Mouse (Mus musculus) stomach, embryonic 16.5 days (tissue): Measurements from ENCODE around the gene Olfr764-ps1. TPM values are rescaled to one million over a fixed set of nuclear protein-coding genes. Genes with fewer than 3 reads are reported as not detected.
"Not testable (repeated sequence)": the region's sequence is repeated elsewhere in the genome, so short reads cannot be mapped to it uniquely, and the experiment has no call there.

Source experiments
- ATAC-seq: fragments of 200-750 bp; cut with Nextera tagmentation; 2 replicates; pipeline ENCODE4 v1.8.0; 2017; ENCODE audit warnings: moderate number of reproducible peaks, moderate TSS enrichment; ENCODE audit not compliant: insufficient read depth, low FRiP score
- H3K27ac ChIP-seq: fragments of 300-500 bp; sonication (generic); 2 replicates; pipeline ENCODE4 v1.5.1; 2014; ENCODE audit warnings: low read length
- H3K27me3 ChIP-seq: fragments of 300-500 bp; sonication (generic); 2 replicates; pipeline ENCODE4 v1.6.1; 2014; ENCODE audit warnings: low read length, control low read depth, mixed read lengths; ENCODE audit not compliant: control insufficient read depth, insufficient read depth
- H3K36me3 ChIP-seq: fragments of 300-500 bp; sonication (generic); 2 replicates; pipeline ENCODE4 v1.6.1; 2014; ENCODE audit warnings: low read length; ENCODE audit not compliant: control insufficient read depth, insufficient read depth
- H3K4me1 ChIP-seq: fragments of 300-500 bp; sonication (generic); 2 replicates; pipeline ENCODE4 v1.6.1; 2014; ENCODE audit warnings: low read length, control low read depth, mixed read lengths; ENCODE audit not compliant: control insufficient read depth, insufficient read depth
- H3K4me2 ChIP-seq: fragments of 300-500 bp; sonication (generic); 2 replicates; pipeline ENCODE4 v1.6.1; 2014; ENCODE audit warnings: low read depth, low read length, mixed read lengths
- H3K4me3 ChIP-seq: fragments of 300-500 bp; sonication (generic); replicated peaks from 2 replicates; pipeline ENCODE4 v1.5.1; 2014; ENCODE audit warnings: mild to moderate bottlenecking, low read length
- H3K9ac ChIP-seq: fragments of 300-500 bp; sonication (generic); 2 replicates; pipeline ENCODE4 v1.6.1; 2014; ENCODE audit warnings: low read length
- H3K9me3 ChIP-seq: fragments of 300-500 bp; sonication (generic); replicated peaks from 2 replicates; pipeline ENCODE4 v1.6.1; 2016; ENCODE audit warnings: low read length, control low read depth; ENCODE audit not compliant: control insufficient read depth
- WGBS: fragments of 180-500 bp; shearing (Covaris S2); extraction: QIAGEN DNeasy Blood & Tissue Kit; methylation state at CpG from one replicate; pipeline ENCODE4 v1.1.7; 2014; 5-methylcytosine and 5-hydroxymethylcytosine counted together
- polyA plus RNA-seq: library from polyadenylated mRNA; unstranded; fragments of >200 nt; fragmentation: Nextera tagmentation; extraction: Ambion mirVana; gene quantifications from 2 replicates; pipeline ENCODE4 v1.2.1, GENCODE M21; 2015

Gene Olfr764-ps1
- polyA plus RNA-seq: not detected in 2 replicates

DNA sequence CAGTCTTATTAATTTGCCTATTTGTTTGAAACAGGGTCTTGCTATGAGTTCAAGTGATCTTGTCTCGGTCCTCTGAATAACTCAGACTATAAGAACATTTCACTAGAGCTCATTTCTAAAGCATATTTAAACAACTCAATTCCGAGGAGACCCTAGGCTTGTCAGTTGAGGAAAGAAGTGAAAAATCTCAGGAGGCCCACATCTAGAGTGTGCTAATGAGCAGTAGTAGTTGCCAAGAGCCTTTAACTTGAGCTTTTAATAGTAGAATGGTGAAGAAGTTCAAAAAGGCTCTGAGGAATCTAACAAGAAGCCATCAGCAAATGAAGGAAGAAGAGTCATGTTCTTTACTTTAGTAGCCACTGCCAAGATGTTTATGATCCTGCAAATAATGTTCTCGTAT is at the start of gene Olfr764-ps1:
Gene Olfr764-ps1, minus strand, starts transcription at position 101 of the 400 bp plus-strand sequence.
- ATAC-seq: no peak
- Histone ChIP-seq H3K4me3 (no peak within 1 kb of the TSS), H3K4me1 (no peaks in the 10 kb centered on the region), H3K9ac (no peak within 1 kb of the TSS), H3K27ac (no peak within 1 kb of the TSS), H3K27me3 (no peaks in the 10 kb centered on the region), H3K9me3 (no peaks in the 10 kb centered on the region), H3K4me2 (no peak within 1 kb of the TSS), H3K36me3 (no peaks in the 10 kb centered on the region)
- WGBS: 77% methylated on average over 3 of the region's 3 CpGs

GRCm38 (mm10) chr10:129082810-129083209 is 43.1 kb upstream of the Olfr764-ps1 start, which contains the start of gene Olfr767:
Gene Olfr767, minus strand, starts transcription at chr10:129082910.
- not testable (repeated sequence) for H3K9ac ChIP-seq, H3K4me1 ChIP-seq, H3K9me3 ChIP-seq, H3K4me2 ChIP-seq, H3K36me3 ChIP-seq, H3K27me3 ChIP-seq, H3K27ac ChIP-seq, ATAC-seq, H3K4me3 ChIP-seq

GRCm38 (mm10) chr10:129068877-129069276 is 29.2 kb upstream of the Olfr764-ps1 start, which contains the start of gene Olfr766-ps1:
Gene Olfr766-ps1, minus strand, starts transcription at chr10:129068977.
- no peaks in the 10 kb centered on the region for H3K36me3 ChIP-seq
- H3K27me3 ChIP-seq: no peaks in the 10 kb centered on the region
- 85% methylated on average over 2 of the region's 2 CpGs for WGBS
- H3K4me1 ChIP-seq: no peaks in the 10 kb centered on the region
- no peak for ATAC-seq
- H3K9ac ChIP-seq: no peak within 1 kb of the TSS
- no peak within 1 kb of the TSS for H3K4me3 ChIP-seq
- H3K27ac ChIP-seq: no peak within 1 kb of the TSS
- no peak within 1 kb of the TSS for H3K4me2 ChIP-seq
- H3K9me3 ChIP-seq: no peaks in the 10 kb centered on the region

DNA sequence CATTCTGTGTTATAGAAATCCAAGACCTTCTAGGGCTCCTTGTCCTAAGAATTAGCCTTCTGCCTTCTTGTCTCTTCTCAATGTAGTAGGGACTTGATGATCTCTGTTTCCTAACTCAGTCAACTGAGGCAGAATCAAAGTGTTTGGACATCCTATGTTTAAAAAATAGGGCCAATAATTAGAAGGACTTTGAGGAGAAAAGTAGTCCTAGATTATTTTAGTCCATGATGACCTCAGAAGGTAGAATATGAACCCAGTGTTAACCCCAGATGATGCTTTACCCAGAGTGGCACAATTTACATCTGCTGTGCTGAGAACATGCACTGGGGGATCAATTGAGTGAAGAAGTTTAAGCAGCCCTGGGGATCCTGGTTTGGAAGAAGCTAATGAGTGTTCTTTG is 10.2 kb upstream of the Olfr764-ps1 start, which contains the start of gene Olfr765:
Gene Olfr765, minus strand, starts transcription at position 101 of the 400 bp plus-strand sequence.
- not testable (repeated sequence) for H3K9me3 ChIP-seq, H3K27ac ChIP-seq, H3K27me3 ChIP-seq, H3K36me3 ChIP-seq, H3K4me1 ChIP-seq, H3K4me3 ChIP-seq, H3K9ac ChIP-seq, H3K4me2 ChIP-seq, ATAC-seq

DNA sequence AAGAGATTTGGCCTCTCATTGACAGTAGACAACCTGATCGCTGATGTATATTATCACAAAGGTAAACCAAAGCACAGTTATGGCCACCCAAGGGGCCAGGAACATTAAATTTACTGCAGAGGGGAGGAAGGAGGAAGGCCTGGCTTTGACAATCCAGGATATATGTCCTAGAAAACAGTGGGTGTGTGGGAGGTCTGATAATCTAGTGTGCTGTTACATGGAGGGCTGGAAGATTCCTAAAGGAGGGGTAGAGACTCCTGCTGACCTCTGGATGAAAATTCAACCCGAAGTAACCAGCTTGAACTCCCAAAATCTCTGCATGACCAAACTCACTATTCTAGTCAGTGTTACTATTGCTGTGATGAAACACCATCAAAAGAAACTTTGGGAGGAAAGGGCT is 11.4 kb downstream of the Olfr764-ps1 start:
- Histone ChIP-seq H3K9ac (no peak overlapping the region), H3K4me2 (no peak overlapping the region), H3K4me1 (no peaks in the 10 kb centered on the region), H3K27me3 (no peaks in the 10 kb centered on the region), H3K36me3 (no peaks in the 10 kb centered on the region), H3K9me3 (no peaks in the 10 kb centered on the region), H3K27ac (no peak overlapping the region), H3K4me3 (no peak overlapping the region)
- 79% methylated on average over 2 of the region's 2 CpGs for WGBS
- no peak for ATAC-seq

GRCm38 (mm10) chr10:129026018-129026662 is 13.6 kb downstream of the Olfr764-ps1 start:
- no peak for ATAC-seq

GRCm38 (mm10) chr10:129023319-129023718 is 16.4 kb downstream of the Olfr764-ps1 start:
- no peak overlapping the region for H3K9ac ChIP-seq
- no peaks in the 10 kb centered on the region for H3K36me3 ChIP-seq
- ATAC-seq: no peak
- H3K27me3 ChIP-seq: no peaks in the 10 kb centered on the region
- no peaks in the 10 kb centered on the region for H3K4me1 ChIP-seq
- H3K9me3 ChIP-seq: no peaks in the 10 kb centered on the region
- no peak overlapping the region for H3K27ac ChIP-seq
- no peak overlapping the region for H3K4me3 ChIP-seq
- no peak overlapping the region for H3K4me2 ChIP-seq

More at GRCm38 (mm10) chr10:129026018-129026662, 13.6 kb downstream of the Olfr764-ps1 start:
- 58% methylated on average over 3 of the region's 3 CpGs for WGBS
- H3K9me3 ChIP-seq: no peaks in the 10 kb centered on the region
- no peak overlapping the region for H3K9ac ChIP-seq
- H3K27me3 ChIP-seq: no peaks in the 10 kb centered on the region
- H3K4me3 ChIP-seq: no peak overlapping the region
- no peaks in the 10 kb centered on the region for H3K36me3 ChIP-seq
- H3K4me2 ChIP-seq: no peak overlapping the region
- H3K4me1 ChIP-seq: no peaks in the 10 kb centered on the region
- H3K27ac ChIP-seq: no peak overlapping the region

- no peak overlapping the region for H3K27ac ChIP-seq
- H3K9me3 ChIP-seq: no peaks in the 10 kb centered on the region
- no peak overlapping the region for H3K9ac ChIP-seq
- H3K36me3 ChIP-seq: no peaks in the 10 kb centered on the region
- H3K4me2 ChIP-seq: no peak overlapping the region
- no peak for ATAC-seq
- H3K4me1 ChIP-seq: no peaks in the 10 kb centered on the region
- no peaks in the 10 kb centered on the region for H3K27me3 ChIP-seq
- no peak overlapping the region for H3K4me3 ChIP-seq
Observed at GRCm38 (mm10) chr10:129014477-129014876, 25.2 kb downstream of the Olfr764-ps1 start.

DNA sequence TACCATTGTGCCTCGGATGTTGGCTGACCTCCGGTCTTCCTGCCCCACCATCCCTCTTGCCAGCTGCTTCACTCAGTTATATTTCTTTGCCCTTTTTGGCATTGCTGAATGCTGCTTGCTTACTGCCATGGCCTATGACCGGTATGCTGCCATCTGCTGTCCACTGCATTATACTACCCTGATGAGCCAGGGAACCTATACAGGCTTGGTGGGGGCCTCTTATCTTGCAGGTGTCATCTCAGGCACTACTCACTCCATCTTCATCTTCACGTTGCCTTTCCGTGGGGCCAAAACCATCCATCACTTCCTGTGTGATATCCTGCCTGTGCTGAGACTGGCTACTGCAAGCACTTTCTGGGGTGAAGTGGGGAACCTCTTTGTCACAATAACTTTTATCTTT is 28.2 kb downstream of the Olfr764-ps1 start:
- H3K36me3 ChIP-seq, H3K9me3 ChIP-seq, H3K27ac ChIP-seq, H3K4me3 ChIP-seq, ATAC-seq, H3K27me3 ChIP-seq, H3K4me2 ChIP-seq, H3K4me1 ChIP-seq, H3K9ac ChIP-seq: not testable (repeated sequence)
- 60% methylated on average over 2 of the region's 5 CpGs for WGBS
